Mouse (Mus musculus) c-Kit-positive CD71-positive TER-119-positive erythroid progenitor cells, embryonic 14.5 days (primary cell): ENCODE data around the gene Scgb2b2.

Experiments used
- DNase-seq: peaks from one replicate; pipeline ENCODE4 v3.0.0-alpha.2; 2013; ENCODE audit warnings: low spot score

The Scgb2b2 gene

GRCm38 (mm10) chr7:31290208-31290607 lies at the start of gene Scgb2b2:
Gene Scgb2b2, plus strand, starts transcription at chr7:31290508.
- DNase-seq: no peak

- no peak for DNase-seq
Observed at GRCm38 (mm10) chr7:31291721-31292120, 1.4 kb downstream of the Scgb2b2 start, which contains the start of gene Scgb1b2. Gene Scgb1b2, minus strand, starts transcription at chr7:31291821.
